18 mouse cellular contexts compared by ENCODE assay signal in genomic region chr11:96336597-96336996, GRCm38 (mm10). TPM values are rescaled to one million over a fixed set of nuclear protein-coding genes. Genes with fewer than 3 reads are reported as not detected.
DNase-seq lines count a peak whose midpoint lies in the region; ATAC-seq and TF ChIP-seq lines count a peak whose summit lies in the region.
"Had no signal": no experiment of that assay in that cellular context is flagged by ENCODE, and none has a peak within 500 bp of the region (broad histone marks: within the 10 kb centered on the region; RNA-seq: fewer than 3 reads in every experiment).

No protein-coding gene starts in this region.

- H3K9ac ChIP-seq in hindbrain, embryonic 13.5 days: peak overlapping the region; percentile 99
- H3K9ac ChIP-seq in kidney, embryonic 14.5 days (ENCODE audit: low read depth, low read length): peak overlapping the region; percentile 19; the same call in 1 of the 2 replicates
- H3K9ac ChIP-seq in neural tube, embryonic 14.5 days (replicated peaks; ENCODE audit: low read depth, low read length): peak overlapping the region; percentile 100

- peak overlapping the region; percentile 83 for H3K4me2 ChIP-seq in hindbrain, embryonic 13.5 days
- H3K4me2 ChIP-seq in kidney, embryonic 14.5 days (replicated peaks; ENCODE audit: low read depth, low read length): 0 out of 2 replicates have a peak overlapping the region, but pooled peaks have one; percentile 5
- H3K4me2 ChIP-seq in neural tube, embryonic 14.5 days (ENCODE audit: low read depth, low read length): peak overlapping the region; percentile 100

- H3K36me3 ChIP-seq in hindbrain, embryonic 13.5 days: no peaks in the 10 kb centered on the region; the same call in 1 of the 2 replicates
- peaks cover 31% of the 10 kb centered on the region for H3K36me3 ChIP-seq in kidney, embryonic 14.5 days (ENCODE audit: control insufficient read depth, insufficient read depth, low read length)
- H3K36me3 ChIP-seq in neural tube, embryonic 14.5 days (ENCODE audit: control insufficient read depth, insufficient read depth, low read length): peaks cover 7% of the 10 kb centered on the region; the same call in 1 of the 2 replicates
- H3K36me3 ChIP-seq: forebrain, embryonic 10.5 days; midbrain, embryonic 10.5 days had no signal

- TF ChIP-seq CTCF in gastrocnemius, adult 2 months (IDR thresholded peaks at IDR 0.05): no peak

- intact Hi-C loops in gastrocnemius, adult 2 months (cut with DNase I): no loop called here

- peaks cover 95% of the 10 kb centered on the region for H3K27me3 ChIP-seq in hindbrain, embryonic 13.5 days
- no peaks in the 10 kb centered on the region for H3K27me3 ChIP-seq in kidney, embryonic 14.5 days (ENCODE audit: control insufficient read depth, insufficient read depth, low read length)
- no peaks in the 10 kb centered on the region for H3K27me3 ChIP-seq in neural tube, embryonic 14.5 days (ENCODE audit: control insufficient read depth, insufficient read depth, low read length)

- H3K27ac ChIP-seq in hindbrain, embryonic 13.5 days: peak overlapping the region; percentile 100
- H3K27ac ChIP-seq in kidney, embryonic 14.5 days (ENCODE audit: low read depth, low read length): peak overlapping the region; percentile 100; the same call in 1 of the 2 replicates
- H3K27ac ChIP-seq in neural tube, embryonic 14.5 days (ENCODE audit: low read depth, low read length): peak overlapping the region; percentile 100
- H3K27ac ChIP-seq in gastrocnemius, adult 2 months: no peak overlapping the region
- H3K27ac ChIP-seq: forebrain, embryonic 10.5 days; layer of hippocampus, adult 2 months; midbrain, embryonic 10.5 days had no signal

- ATAC-seq in hindbrain, embryonic 13.5 days (ENCODE audit: low FRiP score): no peak
- no peak for ATAC-seq in kidney, embryonic 14.5 days (ENCODE audit: low FRiP score, low TSS enrichment)
- ATAC-seq in neural tube, embryonic 14.5 days (ENCODE audit: low read depth): no peak
- ATAC-seq: CD4-positive, CD25-positive, alpha-beta regulatory T cell, adult 4 months had no signal

- H3K4me3 ChIP-seq in hindbrain, embryonic 13.5 days: peak overlapping the region; percentile 57
- H3K4me3 ChIP-seq in kidney, embryonic 14.5 days (ENCODE audit: low read length): no peak overlapping the region
- peak overlapping the region; percentile 59 for H3K4me3 ChIP-seq in neural tube, embryonic 14.5 days (ENCODE audit: low read depth, low read length)
- no peak overlapping the region for H3K4me3 ChIP-seq in gastrocnemius, adult 2 months
- H3K4me3 ChIP-seq: forebrain, embryonic 10.5 days; layer of hippocampus, adult 2 months; midbrain, embryonic 10.5 days had no signal

- 3% methylated on average over 2 of the region's 2 CpGs for WGBS in hindbrain, embryonic 13.5 days
- 10% methylated on average over 2 of the region's 2 CpGs for WGBS in kidney, embryonic 14.5 days
- WGBS in neural tube, embryonic 14.5 days: 8% methylated on average over 2 of the region's 2 CpGs

- H3K4me1 ChIP-seq in hindbrain, embryonic 13.5 days (replicated peaks): peaks cover 44% of the 10 kb centered on the region
- peaks cover 86% of the 10 kb centered on the region for H3K4me1 ChIP-seq in kidney, embryonic 14.5 days (ENCODE audit: control insufficient read depth, insufficient read depth, low read length)
- peaks cover 86% of the 10 kb centered on the region for H3K4me1 ChIP-seq in neural tube, embryonic 14.5 days (ENCODE audit: control insufficient read depth, insufficient read depth, low read length)

- peak; percentile 59 for DNase-seq in kidney, adult 11 months
- no peak for DNase-seq in kidney, postnatal 10 days
- DNase-seq in cerebellum, adult 18-20 months: no peak
- DNase-seq in gastrocnemius, adult 2 months: no peak
- DNase-seq in right cerebral cortex, postnatal 10 days (ENCODE audit: low spot score in 2 of 2): no peak
- DNase-seq: cerebellum, adult 8-10 months; gastrocnemius, postnatal 14 days; right cerebral cortex, postnatal 25 days had no signal

- H3K9me3 ChIP-seq in hindbrain, embryonic 13.5 days: no peaks in the 10 kb centered on the region
- H3K9me3 ChIP-seq in kidney, embryonic 14.5 days (ENCODE audit: control insufficient read depth, low read length): no peaks in the 10 kb centered on the region
- no peaks in the 10 kb centered on the region for H3K9me3 ChIP-seq in neural tube, embryonic 14.5 days (ENCODE audit: control insufficient read depth, low read length)
- H3K9me3 ChIP-seq: forebrain, embryonic 10.5 days; midbrain, embryonic 10.5 days had no signal

RNA-seq across cellular contexts. Expression of gene Hoxb3, which starts 13.5 kb away (rescaled TPM):
- 11.9 and 14.5 TPM in 2 replicates for polyA plus RNA-seq in hindbrain, embryonic 13.5 days (2015; fragmentation: Nextera tagmentation; extraction: Ambion mirVana)
- polyA plus RNA-seq in kidney, embryonic 14.5 days (2014; fragmentation: Nextera tagmentation; extraction: Ambion mirVana): 8.2 and 8.6 TPM in 2 replicates
- 13.5 and 13.9 TPM in 2 replicates for polyA plus RNA-seq in neural tube, embryonic 14.5 days (2014; fragmentation: Nextera tagmentation; extraction: Ambion mirVana)
- total RNA-seq in gastrocnemius, adult 2 months (2021): under 1 TPM; 0.22 to 0.51 TPM
- total RNA-seq: layer of hippocampus, adult 2 months; left cerebral cortex, postnatal 36 days had no signal
- polyA plus RNA-seq: forebrain, embryonic 10.5 days; midbrain, embryonic 10.5 days had no signal

RNA-seq across cellular contexts. Expression of gene Hoxb2, which starts 13.7 kb away (rescaled TPM):
- 38.6 and 47.2 TPM in 2 replicates for polyA plus RNA-seq in hindbrain, embryonic 13.5 days (2015; fragmentation: Nextera tagmentation; extraction: Ambion mirVana)
- 49.9 and 67.2 TPM in 2 replicates for polyA plus RNA-seq in kidney, embryonic 14.5 days (2014; fragmentation: Nextera tagmentation; extraction: Ambion mirVana)
- 45.2 and 48.5 TPM in 2 replicates for polyA plus RNA-seq in neural tube, embryonic 14.5 days (2014; fragmentation: Nextera tagmentation; extraction: Ambion mirVana)
- total RNA-seq in gastrocnemius, adult 2 months (2021): under 1 TPM; 0.15 to 0.20 TPM
- total RNA-seq: layer of hippocampus, adult 2 months; left cerebral cortex, postnatal 36 days had no signal
- polyA plus RNA-seq: forebrain, embryonic 10.5 days had no signal

RNA-seq across cellular contexts. Expression of gene Hoxb4, which starts 18.5 kb away (rescaled TPM):
- 9.5 and 11.3 TPM in 2 replicates for polyA plus RNA-seq in hindbrain, embryonic 13.5 days (2015; fragmentation: Nextera tagmentation; extraction: Ambion mirVana)
- polyA plus RNA-seq in kidney, embryonic 14.5 days (2014; fragmentation: Nextera tagmentation; extraction: Ambion mirVana): 4.2 and 8.6 TPM in 2 replicates
- 3.4 and 4.1 TPM in 2 replicates for polyA plus RNA-seq in neural tube, embryonic 14.5 days (2014; fragmentation: Nextera tagmentation; extraction: Ambion mirVana)
- total RNA-seq in gastrocnemius, adult 2 months (2021): under 1 TPM; 0.31 to 0.38 TPM
- total RNA-seq: layer of hippocampus, adult 2 months; left cerebral cortex, postnatal 36 days had no signal
- polyA plus RNA-seq: forebrain, embryonic 10.5 days; midbrain, embryonic 10.5 days had no signal

RNA-seq across cellular contexts. Expression of gene Hoxb1, which starts 29.0 kb away (rescaled TPM):
- 0.30 and 0.74 TPM in 2 replicates for polyA plus RNA-seq in hindbrain, embryonic 13.5 days (2015; fragmentation: Nextera tagmentation; extraction: Ambion mirVana)
- polyA plus RNA-seq in kidney, embryonic 14.5 days (2014; fragmentation: Nextera tagmentation; extraction: Ambion mirVana): 0.27 and 0.37 TPM in 2 replicates
- 0.62 and 0.96 TPM in 2 replicates for polyA plus RNA-seq in neural tube, embryonic 14.5 days (2014; fragmentation: Nextera tagmentation; extraction: Ambion mirVana)
- total RNA-seq in gastrocnemius, adult 2 months (2021): not detected
- total RNA-seq: gastrocnemius, postnatal 14 days; layer of hippocampus, adult 2 months; left cerebral cortex, postnatal 36 days had no signal
- polyA plus RNA-seq: CD4-positive, CD25-positive, alpha-beta regulatory T cell, adult 4 months; forebrain, embryonic 10.5 days; heart, postnatal 0 days; liver, embryonic 16.5 days had no signal

RNA-seq across cellular contexts. Expression of gene Hoxb5, which starts 33.5 kb away (rescaled TPM):
- 196 and 216 TPM in 2 replicates for polyA plus RNA-seq in hindbrain, embryonic 13.5 days (2015; fragmentation: Nextera tagmentation; extraction: Ambion mirVana)
- polyA plus RNA-seq in kidney, embryonic 14.5 days (2014; fragmentation: Nextera tagmentation; extraction: Ambion mirVana): 22.1 and 24.3 TPM in 2 replicates
- polyA plus RNA-seq in neural tube, embryonic 14.5 days (2014; fragmentation: Nextera tagmentation; extraction: Ambion mirVana): 49.1 and 52.4 TPM in 2 replicates
- total RNA-seq in gastrocnemius, adult 2 months (2021): under 1 TPM; 0.26 to 0.28 TPM
- total RNA-seq: layer of hippocampus, adult 2 months; left cerebral cortex, postnatal 36 days had no signal
- polyA plus RNA-seq: CD4-positive, CD25-positive, alpha-beta regulatory T cell, adult 4 months; forebrain, embryonic 10.5 days; midbrain, embryonic 10.5 days had no signal

Comparison
In these comparisons a context has a peak if more than half of its experiments do, and no peak if none do; other contexts are left out.
1. H3K4me2 ChIP-seq: peak in every context shown above with its lines; median percentile 100 in neural tube, embryonic 14.5 days; 83 in hindbrain, embryonic 13.5 days; 5 in kidney, embryonic 14.5 days.
2. H3K4me3 ChIP-seq: peak in hindbrain, embryonic 13.5 days (single experiment) and neural tube, embryonic 14.5 days (single experiment); none in kidney, embryonic 14.5 days (single experiment) and gastrocnemius, adult 2 months (single experiment).
3. H3K9ac ChIP-seq: peak in every context shown above with its lines; median percentile 100 in neural tube, embryonic 14.5 days; 99 in hindbrain, embryonic 13.5 days; 19 in kidney, embryonic 14.5 days.